Comparison of ENCODE assay signal across 1 mouse cellular context in the genomic region with DNA sequence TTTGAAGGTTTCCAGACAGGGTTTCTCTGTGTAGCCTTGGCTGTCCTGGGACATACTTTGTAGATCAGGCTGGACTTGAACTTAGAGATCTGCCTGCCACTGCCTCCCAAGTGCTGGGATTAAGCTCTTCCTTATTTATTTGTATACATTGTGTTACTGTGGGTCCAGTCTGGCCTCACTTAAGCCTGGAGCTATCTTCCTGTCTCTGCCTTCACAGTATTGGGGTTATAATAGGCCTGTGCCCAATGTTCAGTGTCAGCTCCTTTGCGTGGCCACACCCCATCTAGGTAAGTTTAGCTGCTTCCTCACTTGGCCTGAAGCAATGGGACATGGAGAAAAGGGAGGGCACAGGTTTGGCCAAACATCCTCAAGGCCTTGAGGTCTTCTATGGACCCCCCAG.
TF ChIP-seq lines count a peak whose summit lies in the region.

No protein-coding gene starts in this region.

TF ChIP-seq in CH12.LX, 34 proteins besides CTCF, POLR2A, EP300 and RAD21:
- peak; percentile 78 for TF ChIP-seq CHD1 (IDR thresholded peaks at IDR 0.05; ENCODE audit: low read depth, low read length)
- TF ChIP-seq ELF1 (IDR thresholded peaks at IDR 0.05; ENCODE audit: low read depth, low read length): 0 out of 2 replicates have a peak, but pooled peaks have one; percentile 22
- TF ChIP-seq ZMIZ1 (IDR thresholded peaks at IDR 0.05; ENCODE audit: low read depth, low read length): 0 out of 2 replicates have a peak, but pooled peaks have one; percentile 64
- peak; percentile 1; the same call in 1 of the 2 replicates for TF ChIP-seq NELFE (IDR thresholded peaks at IDR 0.05; ENCODE audit: low read depth, low read length)
- TF ChIP-seq MEF2A (IDR thresholded peaks at IDR 0.05; ENCODE audit: borderline replicate concordance, low read depth, low read length): no peak
